Mouse (Mus musculus): ENCODE results near the gene Prickle1. TPM values are rescaled to one million over a fixed set of nuclear protein-coding genes. Genes with fewer than 3 reads are reported as not detected.

Gene Prickle1
- polyA plus RNA-seq, 1 experiment, result 9.8 TPM

DNA sequence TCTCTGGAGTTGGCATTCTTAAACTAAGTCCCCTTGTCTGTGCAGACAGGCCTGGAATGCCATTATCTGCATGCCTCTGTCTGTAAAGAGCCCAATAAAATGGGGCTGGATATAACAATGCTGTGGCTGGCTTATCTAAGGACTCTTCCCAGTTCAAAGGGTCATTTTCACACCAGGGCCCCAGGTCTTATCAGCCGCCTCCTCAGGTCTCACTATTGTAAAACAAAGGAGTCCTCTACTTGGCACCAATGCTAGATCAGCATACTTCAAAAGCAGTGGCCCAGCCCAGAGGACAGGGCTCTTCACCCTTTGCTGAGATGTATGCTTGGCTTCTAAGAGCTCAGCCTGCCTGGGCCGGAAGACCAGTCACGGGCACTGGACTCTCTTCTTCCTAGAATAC is 56.3 kb downstream of the Prickle1 start:
- no peak for DNase-seq (ENCODE audit: low read depth)

GRCm38 (mm10) chr15:93538551-93539205 is 57.0 kb downstream of the Prickle1 start:
- DNase-seq (ENCODE audit: low read depth), result no peak

- no peak for DNase-seq (ENCODE audit: low read depth)
Observed at GRCm38 (mm10) chr15:93537745-93538144, 57.9 kb downstream of the Prickle1 start.

- no peak for DNase-seq (ENCODE audit: low read depth)
Observed at GRCm38 (mm10) chr15:93536191-93536590, 59.5 kb downstream of the Prickle1 start.

DNA sequence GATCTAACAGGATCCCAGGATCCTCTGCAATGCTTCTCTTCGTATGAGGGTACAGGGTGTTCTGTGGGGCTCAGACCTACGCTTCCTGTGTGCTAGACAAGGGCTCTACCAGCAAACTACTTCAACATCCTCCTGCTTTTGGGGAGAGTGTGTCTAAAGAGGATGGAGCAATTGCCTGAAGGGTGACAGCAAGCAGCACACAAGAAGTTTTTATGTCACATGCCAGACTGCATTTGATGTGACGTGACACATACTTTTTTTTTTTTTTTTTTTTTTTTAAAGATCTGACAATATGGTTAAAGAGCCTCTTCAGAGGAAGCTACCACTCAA is 65.0 kb downstream of the Prickle1 start:
- DNase-seq (ENCODE audit: low read depth), result no peak

GRCm38 (mm10) chr15:93529831-93530702 is 65.6 kb downstream of the Prickle1 start:
- DNase-seq (ENCODE audit: low read depth), result no peak

GRCm38 (mm10) chr15:93525305-93525917 is 70.3 kb downstream of the Prickle1 start:
- no peak for DNase-seq (ENCODE audit: low read depth)

DNA sequence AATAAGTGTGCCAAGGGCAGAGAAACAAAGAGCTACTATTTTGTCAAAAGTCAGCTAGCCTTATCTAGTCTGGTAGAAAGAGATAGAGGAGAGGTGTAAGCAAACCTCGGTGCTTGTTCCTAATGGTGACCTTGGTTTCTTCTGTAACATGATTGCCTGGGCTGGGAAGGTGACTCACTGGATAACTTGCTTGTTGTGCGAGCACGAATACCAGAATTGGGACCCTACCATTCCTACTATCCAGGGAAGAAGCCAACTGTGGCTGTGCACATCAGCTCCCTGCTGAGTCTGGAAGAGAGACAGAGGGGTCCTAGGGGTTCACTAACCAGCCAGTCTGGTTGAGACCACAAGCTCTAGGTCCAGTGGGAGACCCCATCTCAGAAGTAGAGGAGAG is 73.9 kb downstream of the Prickle1 start:
- no peak for DNase-seq (ENCODE audit: low read depth)

GRCm38 (mm10) chr15:93521088-93521786 is 74.5 kb downstream of the Prickle1 start:
- no peak for DNase-seq (ENCODE audit: low read depth)

GRCm38 (mm10) chr15:93519836-93520826 is 75.6 kb downstream of the Prickle1 start:
- no peak for DNase-seq (ENCODE audit: low read depth)

- DNase-seq (ENCODE audit: low read depth), result no peak
Observed at GRCm38 (mm10) chr15:93518941-93519835, 76.5 kb downstream of the Prickle1 start.

DNA sequence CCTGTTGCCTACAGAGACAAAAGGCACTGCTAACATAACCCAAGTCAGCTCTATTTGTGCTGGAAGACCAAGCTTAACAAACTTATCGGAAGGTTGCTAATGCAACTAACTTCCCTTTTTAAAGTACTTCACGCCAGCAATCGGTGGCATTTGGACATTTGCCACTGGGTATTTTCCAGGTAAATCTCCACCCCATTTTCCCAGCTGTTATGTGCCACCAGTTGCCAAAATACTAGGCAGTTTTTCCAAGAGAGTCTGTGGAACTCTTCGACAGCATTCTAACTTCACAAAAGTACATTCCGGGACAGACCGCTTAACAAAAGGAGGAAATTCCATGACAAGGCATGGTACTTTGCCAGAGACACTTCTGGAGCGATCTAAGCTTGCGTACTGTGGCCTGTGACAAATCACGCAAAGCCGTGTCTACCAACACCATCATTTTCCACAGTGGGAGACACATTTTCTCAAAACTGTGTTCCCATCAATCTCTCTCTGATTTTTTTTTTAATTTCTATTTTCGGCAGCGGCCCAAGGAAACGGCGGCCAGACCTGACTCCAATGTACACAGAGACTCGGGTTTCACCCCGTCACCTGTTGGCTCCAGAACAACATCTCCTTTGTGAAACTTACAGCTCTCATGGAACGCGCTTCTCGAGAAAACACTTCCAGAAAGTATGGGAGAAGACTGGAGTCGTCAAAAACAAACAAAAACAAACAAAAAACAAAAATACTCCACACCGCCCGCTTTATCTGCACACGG is 77.4 kb downstream of the Prickle1 start:
- DNase-seq (ENCODE audit: low read depth), result no peak

DNA sequence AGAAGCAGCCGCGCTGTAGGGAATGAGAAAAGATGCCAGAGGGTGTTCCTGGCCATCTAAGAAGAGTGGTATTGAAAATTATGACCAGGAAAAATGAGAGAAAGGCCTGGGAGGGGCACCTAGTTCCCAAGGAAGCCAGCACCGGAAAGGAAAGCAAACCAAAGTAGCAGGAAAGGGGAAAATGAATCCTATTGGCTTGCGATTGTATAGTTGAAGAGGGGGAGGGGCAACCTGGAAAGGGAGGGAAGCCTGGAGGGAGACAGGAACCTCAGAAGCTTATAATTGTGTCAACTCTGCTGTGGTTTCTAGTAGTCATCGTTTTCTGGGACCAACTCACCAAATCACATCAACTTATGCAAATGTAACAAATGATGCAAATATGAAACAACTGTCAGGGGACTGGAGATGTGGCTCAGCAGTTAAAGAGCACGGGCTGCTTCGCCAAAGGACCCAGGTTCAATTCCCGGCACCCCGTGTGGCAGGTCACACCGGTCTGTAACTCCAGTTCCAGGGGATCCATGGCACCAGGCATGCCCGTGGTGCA is 78.6 kb downstream of the Prickle1 start:
- no peak for DNase-seq (ENCODE audit: low read depth)

DNA sequence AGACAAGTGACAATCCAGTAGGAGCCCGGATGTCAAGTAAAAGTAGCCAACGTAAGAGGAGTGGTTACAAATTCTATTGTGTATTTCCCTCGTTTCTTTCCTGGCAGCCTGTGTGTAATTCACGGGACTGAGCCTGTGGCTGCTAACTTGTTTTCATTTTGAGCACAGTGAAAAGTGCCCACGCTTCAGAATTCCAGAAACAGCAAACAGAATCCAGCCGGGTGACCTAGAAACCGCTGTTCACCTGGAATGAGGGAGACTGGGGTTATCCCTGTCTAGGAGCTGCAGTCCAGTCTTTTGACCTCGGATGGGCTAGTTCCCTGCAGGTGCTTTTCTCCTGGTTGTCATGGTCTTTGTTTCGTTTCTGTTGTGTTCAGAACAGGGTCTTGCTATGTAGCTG is 80.4 kb downstream of the Prickle1 start:
- no peak for DNase-seq (ENCODE audit: low read depth)

GRCm38 (mm10) chr15:93513939-93514341 is 81.8 kb downstream of the Prickle1 start:
- no peak for DNase-seq (ENCODE audit: low read depth)

DNA sequence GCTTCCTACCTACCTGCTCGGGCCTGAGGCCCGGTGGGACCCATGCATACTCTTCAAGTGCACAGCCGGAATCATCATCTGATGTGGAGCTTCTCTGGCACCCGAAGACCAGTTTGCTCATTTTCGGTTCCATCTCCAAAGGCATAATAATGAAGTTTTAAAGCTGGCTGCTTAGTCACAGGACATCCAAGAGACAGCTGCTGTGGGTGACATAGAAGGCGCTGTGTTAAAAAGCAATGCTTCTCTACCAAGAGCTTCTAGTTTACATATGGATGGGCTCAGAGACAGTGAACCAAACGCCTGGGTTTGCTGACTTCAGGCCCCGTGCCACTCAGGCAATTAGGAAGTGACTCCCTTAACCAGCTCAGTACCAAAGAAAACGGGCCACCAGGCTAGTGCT is 83.3 kb downstream of the Prickle1 start:
- no peak for DNase-seq (ENCODE audit: low read depth)

DNA sequence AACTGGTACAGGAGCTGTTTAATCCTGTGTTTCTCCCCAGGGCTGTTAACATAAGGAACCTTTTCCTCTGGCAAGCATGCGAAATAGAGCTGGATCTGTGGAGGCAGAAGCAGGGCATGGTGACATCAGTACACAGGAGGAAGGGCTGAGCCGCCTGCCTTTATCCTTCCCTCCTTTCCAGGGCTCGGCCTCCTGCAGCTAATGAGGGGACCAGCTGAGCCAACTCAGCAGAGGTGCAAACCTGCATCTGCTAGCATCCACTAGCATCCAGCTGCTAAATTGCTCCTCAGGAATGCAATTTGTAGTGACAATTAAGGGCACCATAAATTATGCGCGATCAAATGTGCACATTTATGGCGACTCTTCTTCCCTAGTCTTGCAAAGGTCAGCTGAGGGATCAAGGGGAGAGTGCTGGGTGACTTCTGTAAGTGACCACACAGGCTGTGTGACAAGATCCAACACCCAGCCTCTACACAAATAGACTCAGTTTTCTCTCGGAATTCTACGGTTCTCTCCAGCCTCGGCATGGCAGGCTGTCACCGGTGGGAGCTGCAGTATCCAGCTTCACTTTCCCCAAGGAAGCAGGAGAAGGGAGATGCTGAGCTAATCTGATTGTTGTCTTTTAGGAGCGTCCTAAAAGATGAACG is 84.9 kb downstream of the Prickle1 start:
- no peak for DNase-seq (ENCODE audit: low read depth)

- DNase-seq (ENCODE audit: low read depth), result no peak
Observed at GRCm38 (mm10) chr15:93504808-93505207, 90.9 kb downstream of the Prickle1 start.

All from gonadal fat pad, adult 2 months (tissue).